Mouse (Mus musculus): ENCODE measurements around the gene Kcnn4. TPM values are rescaled to one million over a fixed set of nuclear protein-coding genes. Genes with fewer than 3 reads are reported as not detected.

Kcnn4 gene
- polyA plus RNA-seq, 2 experiments = 90.2 to 113 TPM

DNA sequence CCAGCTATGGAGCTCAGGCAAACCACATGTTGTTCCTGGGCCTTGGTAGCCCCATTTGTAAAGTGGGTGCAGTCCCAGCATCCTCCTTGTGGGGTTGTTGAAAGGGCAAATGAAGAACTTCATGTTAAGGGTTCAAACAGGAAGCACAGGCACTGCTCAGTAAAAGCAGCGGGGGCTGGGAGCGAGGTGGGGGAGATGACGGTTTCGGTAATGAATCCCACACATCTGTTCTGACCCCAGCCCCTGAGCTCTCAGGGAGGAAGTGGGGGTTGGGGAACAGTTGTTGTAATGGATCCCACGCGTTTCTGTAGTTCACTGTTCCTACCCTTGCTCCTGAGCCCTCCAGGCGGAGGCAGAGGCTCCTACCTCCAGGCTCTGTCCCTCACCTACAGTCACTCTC is 9.9 kb downstream of the Kcnn4 start:
- H3K4me1 ChIP-seq (replicated peaks; ENCODE audit: control insufficient read depth in 2 of 2, insufficient read depth in 2 of 2, low read length in 1 of 2) = peaks cover 55 to 80% of the 10 kb centered on the region in 2 experiments
- H3K9me3 ChIP-seq (ENCODE audit: control insufficient read depth, low read length) = no peaks in the 10 kb centered on the region
- H3K36me3 ChIP-seq (replicated peaks; ENCODE audit: control insufficient read depth, insufficient read depth, low read depth) = peaks cover 95% of the 10 kb centered on the region
- peak overlapping the region; percentile 54 for H3K9ac ChIP-seq (replicated peaks)
- TF ChIP-seq EP300 (IDR thresholded peaks at IDR 0.05; ENCODE audit: low read depth) (no peak), CTCF (IDR thresholded peaks at IDR 0.05; ENCODE audit: low read depth) (no peak)
- H3K4me2 ChIP-seq (ENCODE audit: low read depth) = peak overlapping the region; percentile 100
- H3K27me3 ChIP-seq (ENCODE audit: control insufficient read depth, insufficient read depth, low read length) = no peaks in the 10 kb centered on the region
- DNase-seq (ENCODE audit: low read depth in 3 of 3, low spot score in 3 of 3) (no peak), ATAC-seq (ENCODE audit: insufficient read depth) (no peak)
- WGBS (ENCODE audit: insufficient replicate concordance) = 55% methylated on average over 7 of the region's 7 CpGs
- H3K27ac ChIP-seq = peak overlapping the region; percentile 96
- H3K4me3 ChIP-seq (ENCODE audit: insufficient read depth in 1 of 2, low read depth in 2 of 2, low read length in 2 of 2) = no peak overlapping the region

DNA sequence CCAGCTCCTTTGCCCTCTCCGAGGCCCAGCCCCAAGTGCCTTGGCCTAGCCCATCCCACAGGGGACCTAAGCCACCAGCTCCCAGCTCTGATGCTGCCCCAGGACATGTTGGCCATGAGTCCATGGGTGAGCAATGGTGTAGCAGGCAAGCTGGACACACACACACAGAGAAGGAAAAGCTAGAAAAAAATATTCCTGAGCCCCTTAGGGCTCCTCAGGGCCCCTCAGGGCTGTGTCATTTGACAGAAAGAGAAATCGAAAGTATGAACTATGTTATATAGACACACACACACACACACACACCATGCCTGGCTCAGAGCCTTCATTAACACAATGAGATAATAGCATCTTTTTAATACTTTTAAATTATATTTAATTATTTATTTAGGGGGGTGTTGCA is 10.3 kb downstream of the Kcnn4 start:
- 63% methylated on average over 2 of the region's 2 CpGs for WGBS (ENCODE audit: insufficient replicate concordance)
- no peak overlapping the region for H3K4me2 ChIP-seq (ENCODE audit: low read depth)
- no peaks in the 10 kb centered on the region for H3K27me3 ChIP-seq (ENCODE audit: control insufficient read depth, insufficient read depth, low read length)
- ATAC-seq (ENCODE audit: insufficient read depth) (no peak), DNase-seq (ENCODE audit: low read depth in 3 of 3, low spot score in 3 of 3) (no peak)
- peaks cover 54 to 80% of the 10 kb centered on the region in 2 experiments for H3K4me1 ChIP-seq (replicated peaks; ENCODE audit: control insufficient read depth in 2 of 2, insufficient read depth in 2 of 2, low read length in 1 of 2)
- TF ChIP-seq CTCF (IDR thresholded peaks at IDR 0.05; ENCODE audit: low read depth) (no peak), EP300 (IDR thresholded peaks at IDR 0.05; ENCODE audit: low read depth) (no peak)
- peak overlapping the region; percentile 96 for H3K27ac ChIP-seq
- H3K9me3 ChIP-seq (ENCODE audit: control insufficient read depth, low read length) = no peaks in the 10 kb centered on the region
- H3K9ac ChIP-seq (replicated peaks) = 0 out of 2 replicates have a peak overlapping the region, but pooled peaks have one; percentile 5
- H3K36me3 ChIP-seq (replicated peaks; ENCODE audit: control insufficient read depth, insufficient read depth, low read depth) = peaks cover 95% of the 10 kb centered on the region
- no peak overlapping the region for H3K4me3 ChIP-seq (ENCODE audit: insufficient read depth in 1 of 2, low read depth in 2 of 2, low read length in 2 of 2)

DNA sequence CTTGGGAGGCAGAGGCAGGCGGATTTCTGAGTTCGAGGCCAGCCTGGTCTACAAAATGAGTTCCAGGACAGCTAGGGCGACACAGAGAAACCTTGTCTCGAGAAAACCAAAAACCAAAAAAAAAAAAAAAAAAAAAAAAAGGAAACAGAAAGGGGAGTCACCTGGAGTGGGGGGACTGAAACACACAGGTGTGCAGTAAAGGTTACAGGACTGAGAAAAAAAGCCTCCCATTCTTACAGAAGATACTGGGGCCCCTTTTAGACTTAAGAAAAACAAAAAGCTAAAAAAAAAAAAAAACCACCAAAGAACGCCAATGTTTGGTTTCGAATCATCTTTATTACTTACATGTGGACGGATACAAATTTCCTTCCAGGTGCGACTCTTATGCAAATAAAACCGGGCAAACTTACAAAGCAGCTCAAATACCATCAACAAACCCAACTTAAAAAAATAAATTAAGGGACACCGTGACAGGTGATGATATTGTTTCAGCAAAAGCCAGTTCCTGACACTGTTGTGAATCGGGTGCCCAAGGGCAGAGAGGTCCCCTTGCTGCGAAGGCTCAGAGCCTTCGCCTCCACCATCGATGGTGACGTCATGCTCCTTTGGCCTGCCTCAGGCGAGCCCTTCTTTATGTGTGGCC is 12.8 kb downstream of the Kcnn4 start:
- H3K9me3 ChIP-seq (ENCODE audit: control insufficient read depth, low read length) = no peaks in the 10 kb centered on the region
- H3K27me3 ChIP-seq (ENCODE audit: control insufficient read depth, insufficient read depth, low read length) = no peaks in the 10 kb centered on the region
- H3K4me1 ChIP-seq (replicated peaks; ENCODE audit: control insufficient read depth in 2 of 2, insufficient read depth in 2 of 2, low read length in 1 of 2) = peaks cover 38 to 65% of the 10 kb centered on the region in 2 experiments
- peaks cover 90% of the 10 kb centered on the region for H3K36me3 ChIP-seq (replicated peaks; ENCODE audit: control insufficient read depth, insufficient read depth, low read depth)
- ATAC-seq (ENCODE audit: insufficient read depth) = no peak
- WGBS (ENCODE audit: insufficient replicate concordance) = 78% methylated on average over 16 of the region's 16 CpGs
- DNase-seq (ENCODE audit: low read depth in 3 of 3, low spot score in 3 of 3) = no peak
- H3K9ac ChIP-seq (replicated peaks) = peak overlapping the region; percentile 16; the same call in 1 of the 2 replicates
- H3K4me3 ChIP-seq (ENCODE audit: insufficient read depth in 1 of 2, low read depth in 2 of 2, low read length in 2 of 2) = no peak overlapping the region
- no peak overlapping the region for H3K4me2 ChIP-seq (ENCODE audit: low read depth)
- H3K27ac ChIP-seq = peak overlapping the region; percentile 76
- TF ChIP-seq CTCF (IDR thresholded peaks at IDR 0.05; ENCODE audit: low read depth) (no peak), EP300 (IDR thresholded peaks at IDR 0.05; ENCODE audit: low read depth) (no peak)

DNA sequence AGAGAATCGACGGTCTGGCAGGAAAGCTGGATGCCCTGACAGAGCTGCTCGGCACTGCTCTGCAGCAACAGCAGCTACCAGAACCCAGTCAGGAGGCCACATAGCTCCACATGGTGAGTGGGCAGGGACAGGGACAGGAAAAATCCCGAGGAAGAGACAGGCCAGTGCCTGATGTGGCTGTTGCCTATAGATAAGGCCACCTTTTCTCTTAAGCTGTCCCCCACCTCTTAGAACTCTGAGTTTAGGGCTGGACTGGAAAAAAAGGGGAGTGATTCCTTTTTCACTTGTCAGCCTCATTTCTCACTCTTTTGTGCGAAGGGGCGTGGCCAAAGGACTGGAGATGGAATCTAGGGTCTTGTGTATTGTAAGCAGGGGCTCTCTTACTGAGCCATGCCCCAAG is 14.0 kb downstream of the Kcnn4 start:
- no peak overlapping the region for H3K4me3 ChIP-seq (ENCODE audit: insufficient read depth in 1 of 2, low read depth in 2 of 2, low read length in 2 of 2)
- TF ChIP-seq CTCF (IDR thresholded peaks at IDR 0.05; ENCODE audit: low read depth) = no peak
- TF ChIP-seq EP300 (IDR thresholded peaks at IDR 0.05; ENCODE audit: low read depth) = peak; percentile 63
- ATAC-seq (ENCODE audit: insufficient read depth) (peak; percentile 73), DNase-seq (ENCODE audit: low read depth in 3 of 3, low spot score in 3 of 3) (peak in 1 of 3 experiments; percentile 81)
- no peaks in the 10 kb centered on the region for H3K9me3 ChIP-seq (ENCODE audit: control insufficient read depth, low read length)
- H3K9ac ChIP-seq (replicated peaks) = peak overlapping the region; percentile 37
- no peaks in the 10 kb centered on the region for H3K27me3 ChIP-seq (ENCODE audit: control insufficient read depth, insufficient read depth, low read length)
- H3K27ac ChIP-seq = peak overlapping the region; percentile 76
- 28% methylated on average over 6 of the region's 6 CpGs for WGBS (ENCODE audit: insufficient replicate concordance)
- H3K36me3 ChIP-seq (replicated peaks; ENCODE audit: control insufficient read depth, insufficient read depth, low read depth) = peaks cover 77% of the 10 kb centered on the region
- H3K4me2 ChIP-seq (ENCODE audit: low read depth) = peak overlapping the region; percentile 38
- peaks cover 26 to 55% of the 10 kb centered on the region in 2 experiments for H3K4me1 ChIP-seq (replicated peaks; ENCODE audit: control insufficient read depth in 2 of 2, insufficient read depth in 2 of 2, low read length in 1 of 2)

DNA sequence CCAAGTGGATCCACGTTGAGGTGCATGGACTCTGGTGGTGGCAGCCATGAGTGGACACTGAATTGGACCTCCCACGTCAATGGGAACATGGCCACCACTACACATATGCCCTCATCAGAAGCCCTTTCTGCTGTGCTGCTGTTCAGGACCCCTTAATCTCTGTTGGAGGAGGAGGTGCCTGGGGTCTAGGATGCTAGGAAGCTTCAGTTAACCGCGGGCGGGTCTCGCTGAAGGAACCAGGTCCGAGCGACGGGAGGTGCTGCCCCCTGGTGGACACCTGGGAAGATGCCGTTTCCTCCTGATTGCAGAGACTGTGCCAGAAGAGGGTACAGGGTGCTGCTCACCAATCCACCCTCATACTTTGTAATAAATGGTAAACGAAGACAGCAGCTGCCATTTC is 14.8 kb downstream of the Kcnn4 start:
- Histone ChIP-seq H3K9me3 (ENCODE audit: control insufficient read depth, low read length) (no peaks in the 10 kb centered on the region), H3K4me2 (ENCODE audit: low read depth) (no peak overlapping the region), H3K9ac (replicated peaks) (no peak overlapping the region), H3K4me1 (replicated peaks; ENCODE audit: control insufficient read depth in 2 of 2, insufficient read depth in 2 of 2, low read length in 1 of 2) (peaks cover 26 to 55% of the 10 kb centered on the region in 2 experiments), H3K36me3 (replicated peaks; ENCODE audit: control insufficient read depth, insufficient read depth, low read depth) (peaks cover 70% of the 10 kb centered on the region), H3K4me3 (ENCODE audit: insufficient read depth in 1 of 2, low read depth in 2 of 2, low read length in 2 of 2) (no peak overlapping the region), H3K27ac (peak overlapping the region; percentile 76; the same call in 1 of the 2 replicates), H3K27me3 (ENCODE audit: control insufficient read depth, insufficient read depth, low read length) (no peaks in the 10 kb centered on the region)
- 18% methylated on average over 11 of the region's 11 CpGs for WGBS (ENCODE audit: insufficient replicate concordance)
- TF ChIP-seq CTCF (IDR thresholded peaks at IDR 0.05; ENCODE audit: low read depth) (peak; percentile 96), EP300 (IDR thresholded peaks at IDR 0.05; ENCODE audit: low read depth) (no peak)
- ATAC-seq (ENCODE audit: insufficient read depth) (no peak), DNase-seq (ENCODE audit: low read depth in 3 of 3, low spot score in 3 of 3) (no peak)

Data from liver, embryonic 14.5 days (tissue).